Comparison of ENCODE assay signal across 10 mouse cellular contexts in genomic region chr5:17766006-17766677, GRCm38 (mm10).
DNase-seq lines count a peak whose midpoint lies in the region; ATAC-seq and TF ChIP-seq lines count a peak whose summit lies in the region.
"Had no signal": no experiment of that assay in that cellular context is flagged by ENCODE, and none has a peak within 500 bp of the region (broad histone marks: within the 10 kb centered on the region; RNA-seq: fewer than 3 reads in every experiment).

No protein-coding gene starts in this region.

- DNase-seq in left cerebral cortex, postnatal 25 days (ENCODE audit: low spot score in 2 of 2): peak; percentile 6 to 64
- no peak for DNase-seq in left cerebral cortex, adult 18-20 months (ENCODE audit: low spot score in 2 of 2)
- peak; percentile 60 for DNase-seq in ZHBTc4 (ENCODE audit: low read depth, low spot score)
- DNase-seq in forebrain, postnatal 0 days: peak; percentile 74
- DNase-seq in cerebellum, adult 8-10 months: no peak
- no peak for DNase-seq in adrenal gland, postnatal 4 days (ENCODE audit: low spot score in 2 of 2)
- no peak for DNase-seq in kidney, adult 11 months

- H3K4me2 ChIP-seq in forebrain, postnatal 0 days (ENCODE audit: low read depth): no peak overlapping the region
- no peak overlapping the region for H3K4me2 ChIP-seq in neural tube, embryonic 12.5 days (replicated peaks)
- H3K4me2 ChIP-seq: embryonic facial prominence, embryonic 13.5 days had no signal

- no peaks in the 10 kb centered on the region for H3K36me3 ChIP-seq in forebrain, postnatal 0 days (ENCODE audit: insufficient read depth)
- H3K36me3 ChIP-seq in neural tube, embryonic 12.5 days: no peaks in the 10 kb centered on the region
- H3K36me3 ChIP-seq: embryonic facial prominence, embryonic 13.5 days had no signal

- 43% methylated on average over 4 of the region's 4 CpGs for WGBS in forebrain, postnatal 0 days
- 64% methylated on average over 4 of the region's 4 CpGs for WGBS in neural tube, embryonic 12.5 days

- intact Hi-C loops in left cerebral cortex, postnatal 25 days (cut with DNase I): loop anchor here (5.0 kb wide), 2 partner anchors 654 to 829 kb away; no protein-coding TSS in a partner anchor

- H3K4me3 ChIP-seq in forebrain, postnatal 0 days (ENCODE audit: low read depth, low read length): no peak overlapping the region
- H3K4me3 ChIP-seq in neural tube, embryonic 12.5 days: no peak overlapping the region
- H3K4me3 ChIP-seq: embryonic facial prominence, embryonic 13.5 days had no signal

- no peaks in the 10 kb centered on the region for H3K4me1 ChIP-seq in forebrain, postnatal 0 days (ENCODE audit: insufficient read depth)
- no peaks in the 10 kb centered on the region for H3K4me1 ChIP-seq in neural tube, embryonic 12.5 days
- H3K4me1 ChIP-seq: embryonic facial prominence, embryonic 13.5 days had no signal

- ATAC-seq in forebrain, postnatal 0 days: peak; percentile 77
- ATAC-seq in neural tube, embryonic 12.5 days (ENCODE audit: low FRiP score, low read depth): peak; percentile 56

- H3K9me3 ChIP-seq in forebrain, postnatal 0 days (ENCODE audit: low read length): no peaks in the 10 kb centered on the region
- no peaks in the 10 kb centered on the region for H3K9me3 ChIP-seq in neural tube, embryonic 12.5 days
- H3K9me3 ChIP-seq: embryonic facial prominence, embryonic 13.5 days had no signal

- no peaks in the 10 kb centered on the region for H3K27me3 ChIP-seq in forebrain, postnatal 0 days (ENCODE audit: insufficient read depth, low read length)
- no peaks in the 10 kb centered on the region for H3K27me3 ChIP-seq in neural tube, embryonic 12.5 days (replicated peaks)
- H3K27me3 ChIP-seq: embryonic facial prominence, embryonic 13.5 days had no signal

- TF ChIP-seq CTCF in forebrain, postnatal 0 days (IDR thresholded peaks at IDR 0.05; ENCODE audit: low read depth): peak; percentile 76

- H3K9ac ChIP-seq in forebrain, postnatal 0 days: no peak overlapping the region
- H3K9ac ChIP-seq in neural tube, embryonic 12.5 days: no peak overlapping the region
- H3K9ac ChIP-seq: embryonic facial prominence, embryonic 13.5 days; liver, embryonic 14.5 days had no signal

- no peak overlapping the region for H3K27ac ChIP-seq in forebrain, postnatal 0 days (ENCODE audit: low read depth, low read length)
- no peak overlapping the region for H3K27ac ChIP-seq in neural tube, embryonic 12.5 days
- H3K27ac ChIP-seq: embryonic facial prominence, embryonic 13.5 days; liver, embryonic 14.5 days had no signal

Comparison
In these comparisons a context has a peak if more than half of its experiments do, and no peak if none do; other contexts are left out.
1. DNase-seq: peak in left cerebral cortex, postnatal 25 days (2 of 2), ZHBTc4 (single experiment) and forebrain, postnatal 0 days (single experiment); none in left cerebral cortex, adult 18-20 months (0 of 2), cerebellum, adult 8-10 months (single experiment), adrenal gland, postnatal 4 days (0 of 2) and kidney, adult 11 months (single experiment).